Mouse (Mus musculus): ENCODE data around the gene Zfp512b.

GRCm38 (mm10) chr2:181590471-181590870 is 2.1 kb downstream of the Zfp512b start:
- TF ChIP-seq CTCF (IDR thresholded peaks at IDR 0.05; ENCODE audit: low read depth) (no peak), EP300 (IDR thresholded peaks at IDR 0.05; ENCODE audit: low read depth) (no peak)

Measured in liver, postnatal 0 days (tissue).